Mouse (Mus musculus) liver, postnatal 0 days (tissue): Measurements from ENCODE around the gene Rbmxl2. TPM values are rescaled to one million over a fixed set of nuclear protein-coding genes. Genes with fewer than 3 reads are reported as not detected.

Experiments used
- ATAC-seq: fragments of 200-750 bp; cut with Nextera tagmentation; 2 replicates; pipeline ENCODE4 v1.8.0; 2017; ENCODE audit warnings: mild to moderate bottlenecking, moderate library complexity
- DNase-seq: peaks from one replicate; pipeline ENCODE4 v3.0.0-alpha.2; 2016
- H3K27ac ChIP-seq: fragments of 300-500 bp; sonication (generic); 2 replicates; pipeline ENCODE4 v1.5.1; 2014; ENCODE audit warnings: antibody characterized with exemption, moderate library complexity, mild to moderate bottlenecking, low read depth
- H3K27me3 ChIP-seq: fragments of 300-500 bp; sonication (generic); 2 replicates; pipeline ENCODE4 v1.6.1; 2014; ENCODE audit warnings: low read length, control low read depth, mixed read lengths; ENCODE audit not compliant: insufficient read depth
- H3K36me3 ChIP-seq: fragments of 300-500 bp; sonication (generic); replicated peaks from 2 replicates; pipeline ENCODE4 v1.6.1; 2014; ENCODE audit warnings: mild to moderate bottlenecking, control low read depth, low read length, moderate library complexity, mixed read lengths; ENCODE audit not compliant: insufficient read depth
- H3K4me1 ChIP-seq: fragments of 300-500 bp; sonication (generic); 2 replicates; pipeline ENCODE4 v1.6.1; 2014; ENCODE audit warnings: antibody characterized with exemption, mild to moderate bottlenecking, control low read depth; ENCODE audit not compliant: insufficient read depth
- H3K4me2 ChIP-seq: fragments of 300-500 bp; sonication (generic); 2 replicates; pipeline ENCODE4 v1.6.1; 2014; ENCODE audit warnings: low read depth, mild to moderate bottlenecking, low read length, moderate library complexity, mixed read lengths
- H3K4me3 ChIP-seq: fragments of 300-500 bp; sonication (generic); 2 replicates; pipeline ENCODE4 v1.5.1; 2014; ENCODE audit warnings: low read depth, low read length
- H3K9ac ChIP-seq: fragments of 300-500 bp; sonication (generic); replicated peaks from 2 replicates; pipeline ENCODE4 v1.6.1; 2014; ENCODE audit warnings: mild to moderate bottlenecking, moderate library complexity
- H3K9me3 ChIP-seq: fragments of 300-500 bp; sonication (generic); 2 replicates; pipeline ENCODE4 v1.6.1; 2016; ENCODE audit warnings: mild to moderate bottlenecking, control low read depth, low read length, mixed read lengths
- CTCF ChIP-seq: sonication (generic); IDR thresholded peaks from 2 replicates; pipeline ENCODE4 v1.5.1; 2016; ENCODE audit warnings: antibody characterized with exemption, low read depth
- EP300 ChIP-seq: IDR thresholded peaks from 2 replicates; pipeline ENCODE4 v1.6.1; 2016; ENCODE audit warnings: antibody characterized with exemption, low read depth, mild to moderate bottlenecking
- WGBS: fragments of 180-500 bp; shearing (Covaris S2); extraction: QIAGEN DNeasy Blood & Tissue Kit; methylation state at CpG from one replicate; pipeline ENCODE4 v1.1.7; 2014; ENCODE audit not compliant: insufficient replicate concordance; 5-methylcytosine and 5-hydroxymethylcytosine counted together
- polyA plus RNA-seq: library from polyadenylated mRNA; unstranded; fragments of >200 nt; fragmentation: Nextera tagmentation; extraction: Ambion mirVana; gene quantifications from 2 replicates; pipeline ENCODE4 v1.2.1, GENCODE M21; 2015

Rbmxl2 gene
- polyA plus RNA-seq, 1 experiment from 2014 or later: not detected

DNA sequence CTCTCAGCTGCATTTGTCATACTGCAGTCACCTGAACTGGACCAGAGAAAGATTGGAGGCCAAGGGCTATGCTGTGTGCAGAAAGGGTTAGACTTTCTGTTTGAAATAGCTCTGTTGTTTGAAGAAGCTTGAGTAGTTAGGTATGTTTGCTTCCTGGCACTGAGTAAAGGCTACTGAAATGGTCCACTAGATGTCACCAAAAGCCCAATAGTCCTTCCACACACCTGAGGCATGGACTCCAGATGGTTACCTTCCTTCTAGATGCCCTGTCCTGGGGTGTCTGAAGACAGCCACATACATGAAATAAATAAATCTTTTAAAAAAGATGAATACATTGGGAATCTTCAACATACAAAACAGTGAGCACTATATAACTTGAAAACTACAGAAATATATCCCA, 6.5 kb downstream of the Rbmxl2 start:
- Histone ChIP-seq H3K27me3 (peaks cover 5% of the 10 kb centered on the region; the same call in 1 of the 2 replicates), H3K36me3 (no peaks in the 10 kb centered on the region), H3K27ac (no peak overlapping the region), H3K4me2 (no peak overlapping the region), H3K9me3 (no peaks in the 10 kb centered on the region), H3K9ac (no peak overlapping the region), H3K4me1 (no peaks in the 10 kb centered on the region), H3K4me3 (no peak overlapping the region)
- TF ChIP-seq EP300 (no peak), CTCF (peak; percentile 53)
- no peak for ATAC-seq
- no peak for DNase-seq

DNA sequence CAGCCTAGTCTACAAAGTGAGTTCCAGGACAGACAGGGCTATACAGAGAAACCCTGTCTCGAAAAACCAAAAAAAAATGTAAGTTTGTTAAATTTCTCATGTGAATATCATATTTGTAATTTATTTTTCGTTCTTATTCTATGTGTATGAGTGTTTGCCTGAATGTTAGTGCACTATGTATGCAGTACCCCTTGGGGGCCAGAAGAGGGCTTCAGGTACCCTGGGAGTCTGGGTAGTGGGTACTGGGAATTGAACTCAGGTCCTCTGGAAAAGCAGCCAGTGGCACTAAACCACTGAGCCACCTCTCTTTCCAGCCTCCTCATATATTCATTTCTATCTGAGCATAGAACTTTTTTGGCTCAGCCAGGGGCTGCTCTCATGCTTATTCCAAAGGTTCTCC, 7.6 kb downstream of the Rbmxl2 start:
- Histone ChIP-seq H3K4me3 (no peak overlapping the region), H3K4me2 (no peak overlapping the region), H3K9me3 (no peaks in the 10 kb centered on the region), H3K27me3 (no peaks in the 10 kb centered on the region), H3K9ac (no peak overlapping the region), H3K4me1 (no peaks in the 10 kb centered on the region), H3K27ac (no peak overlapping the region), H3K36me3 (no peaks in the 10 kb centered on the region)
- DNase-seq (no peak), ATAC-seq (no peak)
- WGBS: 59% methylated on average over 2 of the region's 2 CpGs
- TF ChIP-seq CTCF (0 out of 2 replicates have a peak, but pooled peaks have one; percentile 18), EP300 (no peak)

DNA sequence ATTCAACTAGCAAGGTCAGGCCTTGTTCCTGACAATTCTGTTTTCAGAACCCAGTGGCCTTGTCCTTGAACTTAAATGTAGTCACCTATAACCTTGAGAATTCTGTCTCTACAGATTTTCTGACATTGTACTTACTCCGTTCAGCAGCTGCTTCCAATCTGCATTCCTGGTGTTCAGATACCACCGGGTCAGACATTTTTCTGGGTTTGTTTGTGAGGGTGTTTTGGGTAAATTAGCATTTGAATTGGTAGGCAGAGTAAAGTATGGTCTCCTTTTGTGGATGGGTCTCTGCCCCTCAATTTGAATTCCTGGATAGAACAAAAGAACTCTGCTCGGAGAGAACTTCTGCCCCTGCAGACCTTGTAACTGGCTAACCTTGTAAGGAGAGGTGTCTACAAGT, 27.6 kb downstream of the Rbmxl2 start:
- no peak overlapping the region for H3K4me3 ChIP-seq
- no peaks in the 10 kb centered on the region for H3K27me3 ChIP-seq
- H3K36me3 ChIP-seq: no peaks in the 10 kb centered on the region
- DNase-seq (no peak), ATAC-seq (no peak)
- no peak overlapping the region for H3K4me2 ChIP-seq
- no peaks in the 10 kb centered on the region for H3K9me3 ChIP-seq
- no peak overlapping the region for H3K9ac ChIP-seq
- no peak for TF ChIP-seq EP300
- no peak for TF ChIP-seq CTCF
- WGBS: 61% methylated on average over 3 of the region's 3 CpGs
- H3K27ac ChIP-seq: no peak overlapping the region
- no peaks in the 10 kb centered on the region for H3K4me1 ChIP-seq

- DNase-seq: no peak
- no peaks in the 10 kb centered on the region for H3K9me3 ChIP-seq
- ATAC-seq: no peak
- H3K4me3 ChIP-seq: no peak overlapping the region
- no peak overlapping the region for H3K4me2 ChIP-seq
- 61% methylated on average over 3 of the region's 3 CpGs for WGBS
- H3K27ac ChIP-seq: no peak overlapping the region
- H3K27me3 ChIP-seq: no peaks in the 10 kb centered on the region
- TF ChIP-seq CTCF (no peak), EP300 (no peak)
- H3K4me1 ChIP-seq: no peaks in the 10 kb centered on the region
- no peaks in the 10 kb centered on the region for H3K36me3 ChIP-seq
- H3K9ac ChIP-seq: no peak overlapping the region
These were observed 28.3 kb downstream of the Rbmxl2 start for GRCm38 (mm10) chr7:107237498-107237897.

GRCm38 (mm10) chr7:107241371-107241883, 32.2 kb downstream of the Rbmxl2 start:
- no peak overlapping the region for H3K4me3 ChIP-seq
- H3K9me3 ChIP-seq: no peaks in the 10 kb centered on the region
- ATAC-seq (no peak), DNase-seq (no peak)
- TF ChIP-seq CTCF (no peak), EP300 (no peak)
- H3K9ac ChIP-seq: no peak overlapping the region
- no peaks in the 10 kb centered on the region for H3K36me3 ChIP-seq
- WGBS: 71% methylated on average over 5 of the region's 5 CpGs
- H3K27ac ChIP-seq: no peak overlapping the region
- H3K4me2 ChIP-seq: no peak overlapping the region
- no peaks in the 10 kb centered on the region for H3K4me1 ChIP-seq
- no peaks in the 10 kb centered on the region for H3K27me3 ChIP-seq

DNA sequence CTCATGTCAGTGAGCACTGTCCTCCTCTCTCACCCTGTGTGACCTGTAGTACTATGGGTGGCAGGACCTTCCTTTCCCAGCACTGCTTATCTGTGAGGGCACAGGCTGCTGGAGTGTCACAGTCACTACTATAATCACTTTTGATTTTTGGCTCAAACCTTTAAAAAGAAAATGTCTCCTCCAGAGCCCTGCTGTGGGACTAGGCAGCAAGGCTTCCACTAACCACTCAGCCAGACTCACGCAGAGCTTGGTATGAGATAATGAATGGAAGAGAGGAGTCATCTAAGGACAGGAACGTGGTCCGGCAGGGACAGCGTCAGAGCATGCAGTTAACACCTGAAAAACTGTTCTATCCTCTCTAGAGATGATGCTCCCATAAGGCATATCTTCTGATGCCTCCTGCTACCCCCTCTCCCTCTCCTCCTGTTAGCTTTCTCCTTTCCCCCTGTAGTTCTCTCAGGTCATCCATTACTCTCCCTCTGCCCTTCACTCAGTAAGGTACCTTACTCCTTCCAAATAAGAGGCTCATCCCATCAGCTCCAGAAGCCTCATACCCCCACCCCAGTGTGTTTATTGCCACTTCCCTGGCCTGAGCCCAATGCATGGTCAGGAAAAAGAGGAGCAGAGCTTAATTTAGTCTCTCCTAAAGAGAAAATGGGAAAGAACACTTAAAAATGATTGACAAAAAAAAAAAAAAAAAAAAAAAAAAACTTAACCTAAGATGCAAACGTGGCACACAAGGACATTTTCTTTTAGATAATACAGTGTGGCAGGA, 41.2 kb downstream of the Rbmxl2 start:
- Histone ChIP-seq H3K4me1 (no peaks in the 10 kb centered on the region), H3K36me3 (no peaks in the 10 kb centered on the region), H3K9ac (no peak overlapping the region), H3K27me3 (no peaks in the 10 kb centered on the region), H3K4me3 (no peak overlapping the region), H3K4me2 (no peak overlapping the region), H3K9me3 (no peaks in the 10 kb centered on the region), H3K27ac (no peak overlapping the region)
- TF ChIP-seq EP300 (no peak), CTCF (no peak)
- ATAC-seq (no peak), DNase-seq (no peak)
- WGBS: 73% methylated on average over 5 of the region's 5 CpGs

DNA sequence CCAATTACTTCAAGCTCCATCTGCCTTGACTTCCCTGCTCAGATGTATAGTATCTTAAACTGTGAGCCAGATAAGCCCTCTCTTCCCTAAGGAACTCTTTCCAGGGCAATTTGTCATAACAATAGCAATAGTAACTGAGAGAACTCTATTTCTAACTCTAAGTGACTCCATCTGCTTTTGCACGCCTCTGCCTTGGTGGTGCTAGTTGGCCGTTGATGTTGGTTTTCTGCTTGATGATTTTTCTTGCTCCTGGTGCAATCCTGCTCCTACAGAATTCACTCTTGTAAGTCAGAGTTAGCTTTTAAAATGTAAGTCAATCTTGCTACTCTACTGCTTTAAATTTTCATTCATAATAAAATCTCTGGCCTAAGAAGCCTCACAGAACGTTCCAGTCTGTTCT, 44.1 kb downstream of the Rbmxl2 start:
- Histone ChIP-seq H3K9me3 (no peaks in the 10 kb centered on the region), H3K9ac (no peak overlapping the region), H3K4me1 (no peaks in the 10 kb centered on the region), H3K4me3 (no peak overlapping the region), H3K27me3 (no peaks in the 10 kb centered on the region), H3K27ac (no peak overlapping the region), H3K36me3 (no peaks in the 10 kb centered on the region), H3K4me2 (no peak overlapping the region)
- no peak for TF ChIP-seq CTCF
- TF ChIP-seq EP300: no peak
- no peak for DNase-seq
- 76% methylated on average over 3 of the region's 3 CpGs for WGBS
- no peak for ATAC-seq
